Mouse (Mus musculus) c-Kit-negative CD71-positive TER-119-positive erythroid progenitor cells, embryonic 14.5 days (primary cell): ENCODE measurements around the gene Ccn5.

Source experiments
- DNase-seq: peaks from one replicate; pipeline ENCODE4 v3.0.0-alpha.2; 2013; ENCODE audit warnings: low read depth, low spot score

The Ccn5 gene

DNA sequence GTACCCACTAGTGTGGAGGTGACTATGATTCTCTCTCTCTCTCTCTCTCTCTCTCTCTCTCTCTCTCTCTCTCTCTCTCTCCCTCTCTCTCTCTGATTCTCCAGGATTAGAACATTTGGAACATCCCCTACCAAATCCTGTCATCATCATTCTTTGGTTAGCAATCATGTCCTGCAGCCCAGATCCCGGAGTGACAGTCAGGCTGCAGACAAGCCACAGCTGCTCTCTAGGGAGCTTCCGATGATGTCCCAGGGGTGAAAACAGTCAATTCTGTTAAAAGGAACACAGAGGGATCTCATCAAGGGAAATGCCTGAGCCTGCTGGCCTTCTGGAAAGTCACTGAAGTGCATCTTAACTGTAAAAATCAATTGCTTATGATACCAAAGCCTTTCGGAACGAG, 21.4 kb downstream of the Ccn5 start:
- no peak for DNase-seq

DNA sequence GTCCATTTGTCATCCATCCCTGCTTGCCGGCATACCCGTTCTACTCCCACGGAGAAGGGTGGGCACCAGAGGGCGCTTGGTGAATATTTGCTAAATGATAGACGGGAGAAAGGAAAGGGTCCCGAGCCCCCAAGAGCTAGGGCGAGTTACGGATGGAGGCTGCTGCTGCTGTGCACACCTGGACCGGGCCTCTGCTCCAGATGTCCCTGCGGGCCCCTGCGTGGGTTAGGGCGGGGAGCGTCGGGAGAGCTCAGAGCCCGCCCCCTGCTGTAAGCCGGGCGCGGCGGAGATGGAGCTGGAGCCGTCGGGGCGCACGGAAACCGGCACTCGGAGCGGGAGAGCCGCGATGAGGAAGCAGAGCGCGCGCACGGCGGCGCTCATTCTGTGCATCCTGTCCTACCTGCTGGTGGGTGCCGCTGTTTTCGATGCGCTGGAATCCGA, 32.8 kb downstream of the Ccn5 start, which contains the start of gene Kcnk15:
Kcnk15 (plus strand) TSS at position 191 of the 441 bp plus-strand sequence.
- no peak for DNase-seq

DNA sequence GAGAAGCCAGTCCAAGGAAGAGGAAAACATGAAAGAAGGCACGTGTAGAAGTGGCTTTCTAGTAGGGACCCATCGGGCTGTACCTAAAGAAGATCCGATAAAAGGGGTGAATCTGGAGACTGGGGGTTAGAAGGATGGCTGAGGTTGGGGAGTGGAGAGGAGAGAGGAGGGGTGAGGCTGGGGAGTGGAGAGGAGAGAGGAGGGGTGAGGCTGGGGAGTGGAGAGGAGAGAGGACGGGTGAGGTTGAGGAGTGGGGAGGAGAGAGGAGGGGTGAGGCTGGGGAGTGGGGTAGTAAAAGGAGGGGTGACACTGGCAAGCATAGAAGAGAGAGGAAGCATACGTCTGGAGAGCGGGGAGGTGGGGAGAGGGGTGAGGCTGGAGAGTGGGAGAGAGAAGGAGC, 36.6 kb downstream of the Ccn5 start:
- no peak for DNase-seq

DNA sequence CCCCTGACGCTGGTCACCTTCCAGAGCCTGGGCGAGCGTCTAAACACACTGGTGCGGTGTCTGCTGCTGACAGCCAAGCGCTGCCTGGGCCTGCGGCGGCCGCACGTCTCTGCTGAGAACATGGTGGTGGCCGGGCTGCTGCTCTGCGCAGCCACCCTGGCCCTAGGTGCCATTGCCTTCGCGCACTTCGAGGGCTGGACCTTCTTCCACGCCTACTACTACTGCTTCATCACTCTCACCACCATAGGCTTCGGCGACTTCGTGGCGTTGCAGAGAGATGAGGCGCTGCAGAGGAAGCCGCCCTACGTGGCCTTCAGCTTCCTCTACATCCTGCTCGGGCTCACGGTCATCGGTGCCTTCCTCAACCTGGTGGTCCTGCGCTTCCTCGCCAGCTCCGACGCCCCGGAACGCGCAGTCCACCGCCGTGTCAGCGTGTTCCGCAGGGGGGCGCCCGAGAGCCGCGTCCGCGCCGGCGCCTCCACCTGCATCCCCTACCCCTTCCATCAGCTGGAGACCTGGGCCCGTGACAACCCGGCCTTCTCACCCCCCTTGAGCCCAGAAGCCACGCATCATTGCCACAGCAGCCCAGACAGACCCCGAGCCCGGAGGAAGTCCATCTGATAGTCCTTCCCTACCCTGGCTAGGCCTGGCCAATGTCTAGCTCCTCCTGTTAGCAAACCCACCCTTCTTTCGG, 37.7 kb downstream of the Ccn5 start:
- no peak for DNase-seq

DNA sequence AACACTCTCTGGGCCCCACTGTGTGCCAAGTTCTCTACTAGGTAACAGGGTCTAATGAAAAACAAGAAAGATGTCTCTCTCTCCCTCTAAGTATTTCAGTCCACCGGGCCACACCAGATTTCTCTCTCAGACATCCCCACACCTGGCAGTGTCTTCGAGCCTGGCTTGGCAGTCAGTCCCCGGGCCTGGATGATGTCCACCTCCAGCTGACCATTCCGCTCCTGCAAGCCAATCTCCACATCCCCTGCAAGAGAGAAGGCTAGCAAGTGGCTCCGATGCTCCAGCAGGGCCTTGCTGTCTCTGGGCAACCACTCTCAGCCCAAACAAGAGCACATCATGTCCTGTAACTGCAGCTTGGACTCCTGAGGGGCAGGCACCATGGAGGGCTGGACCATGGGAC, 44.6 kb downstream of the Ccn5 start:
- no peak for DNase-seq

DNA sequence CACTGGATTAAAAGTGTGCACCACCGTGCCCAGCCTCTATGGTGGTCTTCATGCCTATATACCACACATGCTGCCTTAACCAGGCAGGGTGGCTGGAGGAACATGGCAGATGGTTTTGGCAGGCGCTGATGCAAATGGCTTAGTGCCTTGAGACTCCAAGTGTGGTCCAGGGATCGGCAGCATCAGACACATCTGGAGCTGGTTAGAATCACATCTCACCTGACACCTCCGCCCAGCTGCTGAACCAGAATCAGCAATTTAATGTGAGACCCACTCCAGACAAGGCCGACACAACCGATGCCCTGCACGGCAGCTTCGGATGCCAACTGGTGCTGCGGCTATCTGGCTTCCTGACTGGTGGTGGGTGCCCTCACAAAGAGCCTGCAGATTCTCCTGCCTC, 45.4 kb downstream of the Ccn5 start:
- no peak for DNase-seq

DNA sequence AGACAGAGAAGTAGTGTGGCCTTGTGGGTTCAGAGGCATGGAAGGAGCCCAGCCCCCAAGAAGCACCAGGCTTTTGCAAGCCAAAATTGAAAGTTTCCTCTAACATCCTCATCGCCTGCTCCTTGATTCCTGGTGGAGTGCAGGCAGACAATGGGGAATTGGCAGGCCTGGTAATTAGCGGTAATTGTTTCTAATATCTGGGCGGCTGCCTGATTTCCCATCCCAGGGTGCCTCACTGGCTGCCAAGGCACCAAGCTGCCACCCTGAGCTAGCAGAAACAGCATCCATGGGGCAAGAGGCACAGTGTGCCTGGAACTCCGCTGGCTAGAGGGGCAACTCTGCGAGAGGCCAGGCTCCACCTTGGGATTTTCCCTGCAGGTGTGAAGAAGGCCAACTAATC, 49.1 kb downstream of the Ccn5 start:
- no peak for DNase-seq

DNA sequence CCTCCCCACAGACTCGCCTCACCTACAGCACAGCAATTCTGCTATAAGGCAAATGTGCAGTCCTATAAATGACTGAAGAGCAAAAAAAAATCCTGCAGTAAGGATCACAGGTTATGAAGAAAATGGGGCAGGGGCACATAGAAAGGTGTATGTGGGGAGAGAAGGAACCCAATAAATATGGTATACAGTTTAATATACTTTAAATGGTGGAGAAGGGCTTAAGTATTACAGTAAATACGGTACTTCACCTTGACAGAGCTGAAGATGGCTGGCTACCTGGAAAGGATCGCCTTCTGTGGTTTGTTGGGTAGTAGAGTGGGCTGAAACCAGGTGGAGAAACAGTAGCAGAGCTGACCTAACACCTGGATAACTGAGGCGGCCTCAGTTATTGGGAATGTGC, 50.6 kb downstream of the Ccn5 start:
- DNase-seq, result no peak

DNA sequence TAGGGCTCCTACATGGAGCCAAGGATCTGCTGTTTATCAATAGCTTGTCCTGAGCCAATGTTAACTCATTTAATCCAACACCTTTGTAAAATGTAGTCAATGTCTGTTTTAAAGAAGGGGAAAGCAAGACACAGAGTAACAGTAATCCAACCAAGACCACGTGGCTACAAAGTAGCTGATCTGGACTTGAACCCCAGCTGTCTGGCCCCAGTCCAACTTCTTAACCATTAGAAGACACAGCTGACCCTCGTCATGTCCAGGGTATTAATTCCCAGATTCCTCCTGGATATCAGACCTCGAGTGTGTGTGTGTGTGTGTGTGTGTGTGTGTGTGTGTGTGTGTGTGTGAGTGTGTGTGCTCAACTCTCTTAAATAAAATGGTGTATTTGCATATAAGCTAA, 51.2 kb downstream of the Ccn5 start:
- DNase-seq, result no peak

DNA sequence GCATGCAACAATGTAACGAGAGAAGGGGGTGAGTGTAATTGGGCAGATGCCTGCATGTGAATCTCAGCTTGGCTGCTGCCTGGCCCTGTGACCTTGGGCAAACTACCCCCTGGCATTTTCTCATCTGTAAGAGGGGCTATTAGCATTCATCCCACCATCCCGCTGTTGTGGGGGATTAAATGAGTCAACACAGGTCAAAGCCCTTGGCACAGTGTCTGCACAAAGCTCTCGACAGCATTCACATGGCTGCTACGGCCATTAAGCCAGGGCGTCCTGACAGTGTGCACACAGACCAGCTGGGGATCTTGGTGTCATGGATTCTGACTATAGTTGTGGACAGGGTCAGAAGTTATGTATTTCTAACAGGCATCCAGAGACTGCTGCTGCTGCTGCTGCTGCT, 54.2 kb downstream of the Ccn5 start:
- no peak for DNase-seq

DNA sequence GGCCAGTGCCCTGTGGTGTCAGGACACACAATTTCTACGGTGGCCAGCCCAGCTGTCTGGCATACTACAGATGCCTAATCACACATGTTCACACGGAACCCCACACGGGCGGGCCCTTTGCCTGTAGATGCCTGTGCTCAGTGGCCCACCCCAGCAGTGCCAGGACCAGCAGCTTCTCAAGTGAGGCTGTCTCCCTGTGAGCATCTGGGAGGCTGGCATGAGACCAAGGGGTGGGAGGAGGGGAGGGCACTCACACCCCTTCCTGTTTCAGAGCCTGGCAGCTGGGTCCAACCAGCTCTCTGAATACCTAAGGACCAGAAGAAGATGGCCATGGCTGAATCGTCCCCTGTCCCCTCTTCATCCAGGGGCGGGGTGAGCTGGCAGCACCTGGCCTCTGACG, 54.8 kb downstream of the Ccn5 start:
- DNase-seq, result no peak

DNA sequence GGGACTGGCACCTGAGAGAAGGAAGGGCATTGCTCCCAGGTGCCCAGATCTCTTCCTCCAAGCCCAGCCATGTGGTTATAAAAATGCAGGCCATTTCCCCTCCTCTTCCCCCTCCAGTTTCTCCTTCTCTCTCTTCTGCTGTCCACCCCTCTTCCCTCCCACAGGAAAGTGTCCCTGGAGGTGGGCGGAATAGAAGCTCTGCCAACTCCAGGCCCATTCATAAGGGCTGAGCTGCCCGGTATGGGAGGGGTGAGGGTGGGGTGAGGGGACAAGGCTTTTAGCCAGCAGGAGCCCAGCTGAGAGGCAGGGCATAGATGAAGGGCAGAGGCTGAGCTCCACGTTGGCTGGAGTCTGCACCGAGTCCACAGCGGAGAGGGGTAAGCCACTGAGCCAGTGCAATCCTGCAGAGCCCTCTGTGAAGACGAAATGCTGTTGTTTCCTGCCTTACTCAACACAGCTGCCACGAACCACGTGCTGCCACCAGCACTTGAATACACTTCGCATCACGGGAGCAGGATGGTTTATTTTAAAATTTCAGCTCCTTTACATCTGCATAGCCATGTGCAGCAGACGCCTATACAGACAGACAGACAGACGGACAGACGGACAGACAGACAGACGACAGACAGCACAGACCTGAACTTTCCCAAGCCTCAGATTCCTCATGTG, 56.3 kb downstream of the Ccn5 start:
- DNase-seq, result no peak

DNA sequence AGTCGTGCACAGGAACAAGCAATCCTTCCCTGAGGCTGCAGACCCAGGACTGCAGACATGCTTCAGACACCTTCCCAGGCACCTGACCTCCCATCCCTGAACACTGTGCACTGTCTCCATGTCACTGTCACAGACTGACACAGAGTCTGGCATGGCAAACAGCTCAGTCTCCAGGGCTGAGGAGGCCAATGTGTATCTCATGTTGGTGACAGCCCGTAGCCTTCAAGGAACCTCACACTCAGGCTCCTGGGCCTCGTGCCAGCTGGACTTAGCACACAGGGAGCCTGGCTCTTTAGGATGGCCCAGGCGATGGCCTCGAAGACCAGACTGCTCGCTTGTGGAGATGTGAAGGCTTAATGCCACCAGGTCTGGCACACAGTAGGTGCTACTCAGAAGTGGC, 60.2 kb downstream of the Ccn5 start:
- DNase-seq, result no peak
